Mouse (Mus musculus): ENCODE results near the gene Ivd.

GRCm38 (mm10) chr2:118887845-118888548 is 26.2 kb downstream of the Ivd start:
- TF ChIP-seq CTCF (IDR thresholded peaks at IDR 0.05; ENCODE audit: low read depth) = no peak
- peak; percentile 52; the same call in 1 of the 2 replicates for TF ChIP-seq EP300 (IDR thresholded peaks at IDR 0.05; ENCODE audit: low read depth)

Measured in liver, postnatal 0 days (tissue).